Mouse (Mus musculus): ENCODE data around the gene Tmppe.

GRCm38 (mm10) chr9:114385160-114385559 is 15.7 kb upstream of the Tmppe start:
- TF ChIP-seq CTCF (IDR thresholded peaks at IDR 0.05; ENCODE audit: borderline replicate concordance, control insufficient read depth, extremely low read depth, insufficient read depth, low read length, poor library complexity) (no peak), POLR2A (IDR thresholded peaks at IDR 0.05; ENCODE audit: control insufficient read depth, extremely low read depth, insufficient read depth, low read length, poor library complexity) (no peak)

Measured in thymus, adult 2 months (tissue).